Mouse (Mus musculus): Measurements from ENCODE around the gene Izumo1r. TPM values are rescaled to one million over a fixed set of nuclear protein-coding genes. Genes with fewer than 3 reads are reported as not detected.

Gene Izumo1r
- total and polyA plus RNA-seq, 3 experiments, result not detected

GRCm38 (mm10) chr9:14888671-14889070 lies 15.1 kb downstream of the Izumo1r start:
- DNase-seq (ENCODE audit: low read depth, low spot score), result no peak
- H3K4me1 ChIP-seq (ENCODE audit: control insufficient read depth in 1 of 2, insufficient read depth in 2 of 2, low read length in 2 of 2), result peaks cover 4 to 25% of the 10 kb centered on the region in 2 experiments; a peak in 3 of 4 replicates
- no peaks in the 10 kb centered on the region for H3K79me2 ChIP-seq (ENCODE audit: control insufficient read depth, insufficient read depth, low read length, poor library complexity)
- H3K9ac ChIP-seq (ENCODE audit: control insufficient read depth, low read depth, low read length, poor library complexity, severe bottlenecking), result no peak overlapping the region
- no peak overlapping the region for H3K27ac ChIP-seq (ENCODE audit: control insufficient read depth, low read depth, low read length)
- H3K4me3 ChIP-seq (ENCODE audit: control insufficient read depth in 1 of 2, insufficient read depth in 1 of 2, low read depth in 2 of 2, low read length in 2 of 2), result no peak overlapping the region
- H3K36me3 ChIP-seq (ENCODE audit: control insufficient read depth in 1 of 2, insufficient read depth in 2 of 2, low read length in 2 of 2), result peaks cover 0 to 9% of the 10 kb centered on the region in 2 experiments; a peak in 2 of 4 replicates
- no peaks in the 10 kb centered on the region for H3K27me3 ChIP-seq (ENCODE audit: control insufficient read depth in 1 of 2, insufficient read depth in 2 of 2, low read length in 2 of 2)
- H3K9me3 ChIP-seq (replicated peaks; ENCODE audit: insufficient read depth, low read length), result no peaks in the 10 kb centered on the region
- TF ChIP-seq POLR2A (IDR thresholded peaks at IDR 0.05; ENCODE audit: control insufficient read depth in 1 of 2, insufficient read depth in 1 of 2, low read depth in 1 of 2, low read length in 2 of 2, poor library complexity in 1 of 2), result no peak
- TF ChIP-seq MAFK (IDR thresholded peaks at IDR 0.05; ENCODE audit: borderline replicate concordance, low read depth, low read length), result no peak
- TF ChIP-seq RCOR1 (IDR thresholded peaks at IDR 0.05; ENCODE audit: low read depth, low read length), result no peak
- no peak for TF ChIP-seq UBTF (IDR thresholded peaks at IDR 0.05; ENCODE audit: borderline replicate concordance, insufficient read depth, low read depth, low read length)
- no peak for TF ChIP-seq RAD21 (IDR thresholded peaks at IDR 0.05; ENCODE audit: low read depth, low read length)
- TF ChIP-seq ELF1 (IDR thresholded peaks at IDR 0.05; ENCODE audit: low read depth, low read length), result no peak
- TF ChIP-seq TAL1 (IDR thresholded peaks at IDR 0.05; ENCODE audit: low read length), result no peak

- no peaks in the 10 kb centered on the region for H3K9me3 ChIP-seq (replicated peaks; ENCODE audit: insufficient read depth, low read length)
- no peaks in the 10 kb centered on the region for H3K79me2 ChIP-seq (ENCODE audit: control insufficient read depth, insufficient read depth, low read length, poor library complexity)
- peaks cover 4 to 25% of the 10 kb centered on the region in 2 experiments; a peak in 3 of 4 replicates for H3K4me1 ChIP-seq (ENCODE audit: control insufficient read depth in 1 of 2, insufficient read depth in 2 of 2, low read length in 2 of 2)
- no peak overlapping the region for H3K27ac ChIP-seq (ENCODE audit: control insufficient read depth, low read depth, low read length)
- H3K27me3 ChIP-seq (ENCODE audit: control insufficient read depth in 1 of 2, insufficient read depth in 2 of 2, low read length in 2 of 2), result no peaks in the 10 kb centered on the region
- DNase-seq (ENCODE audit: low read depth, low spot score), result peak; percentile 82
- H3K4me3 ChIP-seq (ENCODE audit: control insufficient read depth in 1 of 2, insufficient read depth in 1 of 2, low read depth in 2 of 2, low read length in 2 of 2), result no peak overlapping the region
- H3K36me3 ChIP-seq (ENCODE audit: control insufficient read depth in 1 of 2, insufficient read depth in 2 of 2, low read length in 2 of 2), result peaks cover 0 to 9% of the 10 kb centered on the region in 2 experiments; a peak in 2 of 4 replicates
- H3K9ac ChIP-seq (ENCODE audit: control insufficient read depth, low read depth, low read length, poor library complexity, severe bottlenecking), result no peak overlapping the region
- TF ChIP-seq MAX (IDR thresholded peaks at IDR 0.05; ENCODE audit: low read length) (peak; percentile 18; the same call in 1 of the 2 replicates), CTCF (IDR thresholded peaks at IDR 0.05 in 2 of 3, conservative IDR thresholded peaks at IDR 0.05 in 1 of 3; ENCODE audit: control insufficient read depth in 1 of 3, insufficient read depth in 1 of 3, low read depth in 2 of 3, low read length in 3 of 3, poor library complexity in 1 of 3, severe bottlenecking in 1 of 3) (no peak), MAFK (IDR thresholded peaks at IDR 0.05; ENCODE audit: borderline replicate concordance, low read depth, low read length) (no peak), MXI1 (IDR thresholded peaks at IDR 0.05; ENCODE audit: low read depth, low read length) (no peak), TCF12 (IDR thresholded peaks at IDR 0.05; ENCODE audit: low read depth, low read length) (0 out of 2 replicates have a peak, but pooled peaks have one; percentile 10), KAT2A (conservative IDR thresholded peaks at IDR 0.05; ENCODE audit: low read depth, low read length) (no peak), CHD2 (IDR thresholded peaks at IDR 0.05; ENCODE audit: low read length) (no peak), MYB (IDR thresholded peaks at IDR 0.05; ENCODE audit: low read depth, low read length) (no peak), RCOR1 (IDR thresholded peaks at IDR 0.05; ENCODE audit: low read depth, low read length) (no peak), GABPA (IDR thresholded peaks at IDR 0.05; ENCODE audit: low read depth, low read length) (no peak), NELFE (IDR thresholded peaks at IDR 0.05; ENCODE audit: low read depth, low read length) (no peak), CHD1 (IDR thresholded peaks at IDR 0.05; ENCODE audit: low read depth, low read length) (no peak), HCFC1 (IDR thresholded peaks at IDR 0.05; ENCODE audit: low read depth, low read length) (no peak), MYC (IDR thresholded peaks at IDR 0.05; ENCODE audit: low read depth, low read length) (no peak), ELF1 (IDR thresholded peaks at IDR 0.05; ENCODE audit: low read depth, low read length) (no peak), ZMIZ1 (IDR thresholded peaks at IDR 0.05; ENCODE audit: low read depth, low read length) (no peak), JUND (IDR thresholded peaks at IDR 0.05; ENCODE audit: low read depth, low read length) (no peak), USF2 (IDR thresholded peaks at IDR 0.05; ENCODE audit: borderline replicate concordance in 1 of 2, insufficient read depth in 1 of 2, low read depth in 1 of 2, low read length in 2 of 2) (no peak), GATA1 (IDR thresholded peaks at IDR 0.05; ENCODE audit: low read depth, low read length) (0 out of 2 replicates have a peak, but pooled peaks have one; percentile 48), E2F4 (IDR thresholded peaks at IDR 0.05; ENCODE audit: borderline replicate concordance, low read depth, low read length) (no peak), SIN3A (IDR thresholded peaks at IDR 0.05; ENCODE audit: low read length) (0 out of 2 replicates have a peak, but pooled peaks have one; percentile 27), MEF2A (IDR thresholded peaks at IDR 0.05; ENCODE audit: extremely low read depth, insufficient replicate concordance, low read depth, low read length, poor library complexity, severe bottlenecking) (no peak), ZNF384 (IDR thresholded peaks at IDR 0.05; ENCODE audit: low read depth, low read length) (no peak), BHLHE40 (IDR thresholded peaks at IDR 0.05; ENCODE audit: borderline replicate concordance, low read depth, low read length) (no peak), TAL1 (IDR thresholded peaks at IDR 0.05; ENCODE audit: low read length) (no peak), TBP (IDR thresholded peaks at IDR 0.05; ENCODE audit: low read depth, low read length) (no peak), EP300 (IDR thresholded peaks at IDR 0.05; ENCODE audit: low read depth in 1 of 2, low read length in 2 of 2) (peak; percentile 19 to 38; a peak in 3 of 4 replicates), UBTF (IDR thresholded peaks at IDR 0.05; ENCODE audit: borderline replicate concordance, insufficient read depth, low read depth, low read length) (no peak)
Observed at GRCm38 (mm10) chr9:14887787-14888382, 15.9 kb downstream of the Izumo1r start.

Data from MEL (cell line).